Mouse (Mus musculus): ENCODE results near the gene Snrnp35. TPM values are rescaled to one million over a fixed set of nuclear protein-coding genes. Genes with fewer than 3 reads are reported as not detected.

Snrnp35 gene
- polyA plus RNA-seq, 1 experiment from 2014 or later, result 22.5 TPM

DNA sequence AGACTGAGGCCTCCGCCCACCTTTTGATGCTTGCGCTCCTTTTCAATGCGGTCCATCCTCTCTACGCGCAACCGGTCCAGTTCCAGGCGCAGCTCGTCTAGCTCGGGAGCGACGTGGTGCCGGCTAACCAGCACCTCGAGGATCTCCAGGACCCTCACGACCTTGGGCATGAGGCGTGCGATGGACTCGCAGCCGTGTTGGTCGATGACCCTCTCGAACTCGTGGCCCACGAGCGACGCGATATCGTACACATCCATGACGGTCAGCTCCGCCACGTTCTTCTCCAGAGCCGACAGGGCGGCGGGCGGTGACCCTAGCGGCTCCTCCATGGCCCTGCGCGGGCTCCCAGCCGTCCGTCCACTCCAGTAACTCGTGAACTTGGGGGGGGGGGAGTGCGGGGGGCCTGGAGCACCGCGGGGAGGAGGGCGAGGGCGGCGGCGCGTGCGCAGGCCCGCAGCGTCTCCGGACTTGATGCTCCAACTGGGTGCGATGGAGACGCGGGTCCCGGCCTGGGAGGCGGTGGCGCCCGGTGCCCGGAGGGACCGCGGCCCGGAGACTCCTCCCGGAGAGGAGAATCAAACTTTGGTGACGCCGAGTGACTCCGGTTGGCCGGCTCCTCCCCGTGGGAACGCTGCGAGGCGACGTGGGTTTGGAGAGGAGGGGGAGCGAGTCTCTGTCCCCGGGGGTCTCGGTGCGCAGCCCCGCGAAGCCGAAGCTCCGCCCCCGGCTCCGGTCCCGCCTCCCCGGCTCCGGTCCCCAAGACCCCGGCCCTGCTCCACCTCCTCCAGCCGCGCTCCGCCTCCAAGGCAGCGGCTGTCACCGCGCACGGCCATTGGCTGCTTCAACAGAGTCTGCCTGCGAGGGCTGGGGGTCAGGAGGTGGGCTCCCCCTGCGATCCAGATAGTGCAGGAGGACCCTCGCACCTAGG, 48.0 kb downstream of the Snrnp35 start, which contains the start of gene Rilpl1:
Rilpl1 (minus strand) TSS at position 737 of the 928 bp plus-strand sequence.
- H3K36me3 ChIP-seq, result no peaks in the 10 kb centered on the region
- H3K9ac ChIP-seq, result peak within 1 kb of the TSS; percentile 54
- under 1% methylated on average over 92 of the region's 96 CpGs for whole genome bisulfite sequencing
- H3K9me3 ChIP-seq, result no peaks in the 10 kb centered on the region
- H3K27ac ChIP-seq, result peak within 1 kb of the TSS; percentile 73
- H3K4me3 ChIP-seq (replicated peaks), result peak within 1 kb of the TSS; percentile 80
- H3K4me2 ChIP-seq, result peak within 1 kb of the TSS; percentile 81
- no peaks in the 10 kb centered on the region for H3K27me3 ChIP-seq (replicated peaks)
- H3K4me1 ChIP-seq, result peaks cover 35% of the 10 kb centered on the region
- ATAC-seq (ENCODE audit: insufficient read depth, low FRiP score, low read depth), result peak; percentile 77

DNA sequence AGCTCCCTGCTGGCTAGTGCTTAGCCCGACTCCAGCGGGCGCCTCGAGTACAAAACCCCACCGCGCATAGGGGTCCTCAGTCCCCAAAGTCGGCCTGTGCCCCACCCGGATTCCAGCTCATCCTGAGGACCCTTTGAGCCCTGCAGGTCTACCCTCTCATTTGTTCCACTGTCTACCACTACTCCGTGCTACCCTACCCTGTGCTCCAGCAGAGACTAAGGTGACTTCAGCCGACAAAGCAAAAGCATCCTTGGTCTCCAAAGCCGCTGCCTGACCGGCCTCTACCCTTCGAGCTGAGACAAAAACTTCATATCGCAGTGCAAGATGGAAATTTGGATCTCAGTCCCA, 48.6 kb downstream of the Snrnp35 start:
- H3K4me2 ChIP-seq, result peak overlapping the region; percentile 81
- peaks cover 36% of the 10 kb centered on the region for H3K4me1 ChIP-seq
- H3K27ac ChIP-seq, result peak overlapping the region; percentile 73
- H3K9ac ChIP-seq, result peak overlapping the region; percentile 54
- H3K9me3 ChIP-seq, result no peaks in the 10 kb centered on the region
- H3K4me3 ChIP-seq (replicated peaks), result peak overlapping the region; percentile 80
- no peaks in the 10 kb centered on the region for H3K27me3 ChIP-seq (replicated peaks)
- ATAC-seq (ENCODE audit: insufficient read depth, low FRiP score, low read depth), result peak; percentile 6; the same call in 1 of the 2 replicates
- WGBS, result 15% methylated on average over 14 of the region's 14 CpGs
- no peaks in the 10 kb centered on the region for H3K36me3 ChIP-seq

DNA sequence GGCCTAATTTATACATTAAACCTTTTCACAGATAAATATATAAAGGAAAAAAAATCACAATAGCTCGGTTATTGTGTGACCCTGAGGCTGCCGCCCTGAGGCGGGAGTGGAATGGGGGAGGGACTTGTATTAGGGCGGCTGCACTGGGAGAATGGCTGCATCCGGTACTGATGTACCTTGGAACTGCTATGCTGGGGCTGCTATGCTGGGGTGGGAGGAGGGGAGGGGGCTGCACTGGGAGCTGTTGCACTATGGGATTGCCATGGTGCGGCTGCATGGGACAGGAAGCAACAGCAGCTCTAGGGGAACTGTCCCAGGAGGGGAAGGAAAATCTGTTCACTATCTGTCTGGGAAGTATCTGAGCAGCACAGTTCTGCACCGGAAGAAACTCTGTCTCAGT, 49.5 kb downstream of the Snrnp35 start:
- H3K4me3 ChIP-seq (replicated peaks), result no peak overlapping the region
- no peaks in the 10 kb centered on the region for H3K9me3 ChIP-seq
- WGBS, result 24% methylated on average over 7 of the region's 7 CpGs
- ATAC-seq (ENCODE audit: insufficient read depth, low FRiP score, low read depth), result no peak
- H3K9ac ChIP-seq, result no peak overlapping the region
- H3K27ac ChIP-seq, result peak overlapping the region; percentile 76
- H3K4me2 ChIP-seq, result 0 out of 2 replicates have a peak overlapping the region, but pooled peaks have one; percentile 13
- no peaks in the 10 kb centered on the region for H3K36me3 ChIP-seq
- no peaks in the 10 kb centered on the region for H3K27me3 ChIP-seq (replicated peaks)
- peaks cover 41% of the 10 kb centered on the region for H3K4me1 ChIP-seq

DNA sequence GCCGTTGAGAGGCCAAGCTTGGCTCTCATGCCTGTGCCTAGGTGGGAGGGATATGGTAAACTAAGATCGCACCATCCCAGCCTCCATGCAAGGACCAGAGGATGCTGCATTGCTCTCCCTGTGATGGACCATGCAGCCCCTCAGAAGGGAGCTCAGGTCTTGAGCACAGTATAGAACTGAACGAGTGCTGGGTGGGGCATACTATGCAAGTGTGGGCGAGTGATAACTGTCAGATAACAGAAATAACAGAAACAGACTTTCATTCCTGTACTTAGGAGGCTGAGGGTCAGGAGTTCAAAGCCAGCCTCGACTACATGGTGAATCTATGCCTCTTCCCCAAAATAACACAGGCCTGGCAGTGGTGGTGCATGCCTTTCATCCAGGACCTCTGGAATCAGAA, 52.1 kb downstream of the Snrnp35 start:
- WGBS, result 67% methylated on average over 5 of the region's 5 CpGs
- H3K9me3 ChIP-seq, result no peaks in the 10 kb centered on the region
- H3K27me3 ChIP-seq (replicated peaks), result no peaks in the 10 kb centered on the region
- peaks cover 24% of the 10 kb centered on the region for H3K4me1 ChIP-seq
- H3K4me3 ChIP-seq (replicated peaks), result no peak overlapping the region
- no peak for ATAC-seq (ENCODE audit: insufficient read depth, low FRiP score, low read depth)
- no peak overlapping the region for H3K4me2 ChIP-seq
- H3K36me3 ChIP-seq, result no peaks in the 10 kb centered on the region
- H3K9ac ChIP-seq, result no peak overlapping the region
- no peak overlapping the region for H3K27ac ChIP-seq

DNA sequence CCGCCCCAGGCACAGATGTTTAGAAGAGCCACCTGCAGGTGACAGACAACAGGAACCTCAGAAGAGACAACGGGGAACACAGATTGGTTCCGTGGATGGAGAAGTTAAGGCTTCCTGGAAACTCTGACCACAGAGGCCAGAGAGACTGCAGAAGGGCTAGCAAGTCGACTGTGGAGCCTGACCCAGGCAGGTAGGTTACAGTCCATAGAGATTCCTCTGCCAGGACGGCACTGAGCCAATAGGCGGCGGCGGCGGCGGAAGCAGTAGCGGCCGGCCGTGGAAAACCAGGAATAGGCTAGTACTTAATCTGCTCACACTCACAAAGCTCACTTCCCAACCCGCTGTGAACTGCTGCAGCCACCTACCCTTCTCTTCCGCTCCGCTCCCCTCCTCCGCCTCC, 53.8 kb downstream of the Snrnp35 start:
- no peaks in the 10 kb centered on the region for H3K36me3 ChIP-seq
- H3K4me2 ChIP-seq, result peak overlapping the region; percentile 54
- H3K27ac ChIP-seq, result peak overlapping the region; percentile 61; the same call in 1 of the 2 replicates
- no peak for ATAC-seq (ENCODE audit: insufficient read depth, low FRiP score, low read depth)
- WGBS, result 4% methylated on average over 17 of the region's 17 CpGs
- no peaks in the 10 kb centered on the region for H3K27me3 ChIP-seq (replicated peaks)
- H3K4me3 ChIP-seq (replicated peaks), result peak overlapping the region; percentile 17
- H3K4me1 ChIP-seq, result peaks cover 19% of the 10 kb centered on the region
- H3K9ac ChIP-seq, result no peak overlapping the region
- H3K9me3 ChIP-seq, result no peaks in the 10 kb centered on the region

DNA sequence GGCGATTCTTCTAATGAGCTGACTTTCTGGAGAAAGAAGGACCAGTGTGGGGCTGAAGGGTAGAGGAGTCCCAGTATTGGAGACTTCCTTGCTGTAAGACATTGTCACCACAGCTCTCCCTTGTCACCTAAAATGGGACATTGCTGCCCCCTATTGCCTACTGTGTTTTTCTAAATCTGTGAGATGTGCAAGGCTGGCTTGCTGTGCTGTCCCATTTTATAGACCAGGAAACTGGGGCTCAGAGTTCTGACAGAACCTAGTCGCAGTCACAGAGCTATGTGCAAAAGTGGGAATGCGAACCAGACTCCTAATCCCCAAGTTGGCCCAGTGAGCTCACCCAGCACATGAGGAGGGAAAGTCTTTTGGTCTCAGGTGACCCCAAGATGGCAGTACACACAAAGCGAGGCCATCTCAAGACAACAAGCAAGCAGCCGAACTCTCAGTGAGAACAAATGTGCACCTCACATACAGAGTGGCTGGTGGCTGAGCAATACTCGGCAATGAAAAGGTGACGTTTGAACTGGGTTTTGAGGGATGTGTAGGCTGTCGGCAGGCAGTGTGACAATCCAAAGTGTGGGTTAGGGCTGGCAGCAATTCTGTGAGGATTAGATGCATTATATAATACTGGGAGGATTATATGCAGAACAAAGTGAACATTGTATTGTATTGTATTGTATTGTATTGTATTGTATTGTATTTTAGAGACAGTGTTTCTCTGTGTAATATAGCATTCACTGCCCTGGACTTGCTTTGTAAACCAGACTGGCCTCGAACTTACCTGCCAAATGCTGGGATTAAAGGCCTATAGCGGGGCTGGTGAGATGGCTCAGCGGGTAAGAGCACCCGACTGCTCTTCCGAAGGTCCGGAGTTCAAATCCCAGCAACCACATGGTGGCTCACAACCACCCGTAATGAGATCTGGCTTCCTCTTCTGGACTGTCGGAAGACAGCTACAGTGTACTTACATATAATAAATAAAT, 56.2 kb downstream of the Snrnp35 start:
- Histone ChIP-seq H3K4me3 (replicated peaks) (no peak overlapping the region), H3K4me2 (no peak overlapping the region), H3K4me1 (peaks cover 17% of the 10 kb centered on the region), H3K27ac (no peak overlapping the region), H3K27me3 (replicated peaks) (no peaks in the 10 kb centered on the region), H3K9ac (no peak overlapping the region), H3K9me3 (no peaks in the 10 kb centered on the region), H3K36me3 (peaks cover 2% of the 10 kb centered on the region)
- 79% methylated on average over 16 of the region's 16 CpGs for WGBS
- no peak for ATAC-seq (ENCODE audit: insufficient read depth, low FRiP score, low read depth)

DNA sequence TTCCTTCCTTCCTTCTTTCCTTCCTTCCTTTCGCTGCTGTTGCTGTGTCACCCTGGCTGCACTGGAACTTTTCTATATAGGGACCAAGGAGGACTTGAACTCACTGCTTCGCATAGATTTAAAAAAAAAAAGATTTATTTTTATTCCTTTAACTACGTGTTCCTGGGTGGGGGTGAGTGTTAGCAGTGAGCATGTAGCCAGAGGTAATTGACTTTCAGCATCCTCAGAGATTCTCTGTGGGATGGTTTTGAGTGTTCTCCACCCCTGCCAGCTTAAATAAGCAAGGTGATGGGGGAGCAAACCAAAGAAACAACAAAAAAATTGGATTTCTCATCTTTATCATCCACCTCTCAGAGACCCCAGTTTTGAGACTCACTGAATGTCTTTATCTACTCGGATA, 57.0 kb downstream of the Snrnp35 start:
- H3K27me3 ChIP-seq (replicated peaks), result no peaks in the 10 kb centered on the region
- 69% methylated on average over 4 of the region's 4 CpGs for WGBS
- H3K4me2 ChIP-seq, result peak overlapping the region; percentile 53; the same call in 1 of the 2 replicates
- ATAC-seq (ENCODE audit: insufficient read depth, low FRiP score, low read depth), result no peak
- no peak overlapping the region; the same call in 1 of the 2 replicates for H3K27ac ChIP-seq
- peaks cover 10% of the 10 kb centered on the region for H3K36me3 ChIP-seq
- H3K4me3 ChIP-seq (replicated peaks), result peak overlapping the region; percentile 94
- H3K9ac ChIP-seq, result no peak overlapping the region
- H3K4me1 ChIP-seq, result peaks cover 22% of the 10 kb centered on the region
- H3K9me3 ChIP-seq, result no peaks in the 10 kb centered on the region

DNA sequence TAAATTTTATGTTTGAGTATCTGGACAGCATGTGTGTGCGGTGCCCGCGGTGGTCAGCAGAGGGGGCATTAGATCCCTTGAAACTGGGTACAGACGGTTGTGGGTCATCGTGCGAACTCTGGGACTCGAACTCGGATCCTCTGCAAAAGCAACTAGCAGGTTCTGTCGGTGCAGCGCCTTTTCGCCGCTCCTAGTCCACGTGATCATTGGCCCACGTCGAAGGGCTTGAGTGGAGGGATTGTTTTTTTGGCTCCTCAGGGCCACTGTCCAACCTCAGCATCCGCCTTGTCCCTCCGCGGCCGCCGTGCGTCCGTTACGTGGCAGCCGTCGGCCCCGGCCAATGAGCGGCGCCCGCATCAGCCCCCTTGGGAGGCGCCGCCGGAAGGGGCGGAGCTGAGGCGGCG, 57.5 kb downstream of the Snrnp35 start, which contains the start of gene Tmed2:
Tmed2 (plus strand) TSS at position 313 of the 404 bp plus-strand sequence.
- Histone ChIP-seq H3K4me2 (peak within 1 kb of the TSS; percentile 70), H3K4me3 (replicated peaks) (peak within 1 kb of the TSS; percentile 94), H3K4me1 (peaks cover 23% of the 10 kb centered on the region), H3K27me3 (replicated peaks) (no peaks in the 10 kb centered on the region), H3K27ac (peak within 1 kb of the TSS; percentile 91), H3K36me3 (peaks cover 15% of the 10 kb centered on the region), H3K9ac (peak within 1 kb of the TSS; percentile 91), H3K9me3 (no peaks in the 10 kb centered on the region)
- peak; percentile 96 for ATAC-seq (ENCODE audit: insufficient read depth, low FRiP score, low read depth)
- under 1% methylated on average over 35 of the region's 35 CpGs for WGBS

Other genes with a start within 250 kb of the Snrnp35 start
- gene Pitpnm2, start 233.4 kb upstream of the Snrnp35 start, polyA plus RNA-seq (2015; fragmentation: Nextera tagmentation; extraction: Ambion mirVana), result 5.1 and 5.2 TPM in 2 replicates
- gene Mphosph9, start 155.2 kb upstream of the Snrnp35 start, polyA plus RNA-seq (2015; fragmentation: Nextera tagmentation; extraction: Ambion mirVana), result 10.4 and 10.8 TPM in 2 replicates
- gene 2810006K23Rik, start 155.0 kb upstream of the Snrnp35 start, polyA plus RNA-seq (2015; fragmentation: Nextera tagmentation; extraction: Ambion mirVana), result 16.2 and 16.4 TPM in 2 replicates
- gene Cdk2ap1, start 120.1 kb upstream of the Snrnp35 start, polyA plus RNA-seq (2015; fragmentation: Nextera tagmentation; extraction: Ambion mirVana), result 130 and 165 TPM in 2 replicates
- 77.3 and 81.5 TPM in 2 replicates for gene Sbno1, start 57.1 kb upstream of the Snrnp35 start, polyA plus RNA-seq (2015; fragmentation: Nextera tagmentation; extraction: Ambion mirVana)
- 92.6 and 104 TPM in 2 replicates for gene Kmt5a, start 43.2 kb upstream of the Snrnp35 start, polyA plus RNA-seq (2015; fragmentation: Nextera tagmentation; extraction: Ambion mirVana)
- gene Rilpl2, start 4.8 kb upstream of the Snrnp35 start, polyA plus RNA-seq (2015; fragmentation: Nextera tagmentation; extraction: Ambion mirVana), result 31.5 and 32.0 TPM in 2 replicates
- gene Rilpl1, start 48.3 kb downstream of the Snrnp35 start, polyA plus RNA-seq (2015; fragmentation: Nextera tagmentation; extraction: Ambion mirVana), result 15.1 and 15.2 TPM in 2 replicates
- gene Tmed2, start 57.6 kb downstream of the Snrnp35 start, polyA plus RNA-seq (2015; fragmentation: Nextera tagmentation; extraction: Ambion mirVana), result 589 and 688 TPM in 2 replicates
- 14.1 and 17.1 TPM in 2 replicates for gene Ddx55, start 69.7 kb downstream of the Snrnp35 start, polyA plus RNA-seq (2015; fragmentation: Nextera tagmentation; extraction: Ambion mirVana)
- 73.7 and 77.1 TPM in 2 replicates for gene Eif2b1, start 96.0 kb downstream of the Snrnp35 start, polyA plus RNA-seq (2015; fragmentation: Nextera tagmentation; extraction: Ambion mirVana)
- 53.1 and 54.9 TPM in 2 replicates for gene Gtf2h3, start 96.0 kb downstream of the Snrnp35 start, polyA plus RNA-seq (2015; fragmentation: Nextera tagmentation; extraction: Ambion mirVana)
- 39.1 and 43.4 TPM in 2 replicates for gene Atp6v0a2, start 145.4 kb downstream of the Snrnp35 start, polyA plus RNA-seq (2015; fragmentation: Nextera tagmentation; extraction: Ambion mirVana)
- gene Dnah10, start 242.0 kb downstream of the Snrnp35 start, polyA plus RNA-seq (2015; fragmentation: Nextera tagmentation; extraction: Ambion mirVana), result 0.01 and 0.06 TPM in 2 replicates

Data from stomach, embryonic 15.5 days (tissue).